Mouse (Mus musculus) monocyte, adult 5-6 weeks (primary cell): ENCODE data around the gene Mterf2. TPM values are rescaled to one million over a fixed set of nuclear protein-coding genes. Genes with fewer than 3 reads are reported as not detected.
A peak's percentile ranks its signal among the peaks of the same experiment; 100 is the strongest.

Source experiments
- ATAC-seq: fragments of 153-309, 156-312 bp; replicated peaks from 2 replicates; pipeline ENCODE4 v1.8.0; 2017; ENCODE audit warnings: mild to moderate bottlenecking; ENCODE audit not compliant: low TSS enrichment, insufficient number of reproducible peaks, severe bottlenecking, poor library complexity, low FRiP score
- total RNA-seq: library from RNA; stranded (forward); fragments of 200-1000, 200-491, 200-594 nt; gene quantifications from 3 replicates; pipeline ENCODE4 v1.2.3, GENCODE M21; 2017

Gene Mterf2
- 3.7 to 34.9 TPM (median 28.0 TPM) in 3 replicates for total RNA-seq

DNA sequence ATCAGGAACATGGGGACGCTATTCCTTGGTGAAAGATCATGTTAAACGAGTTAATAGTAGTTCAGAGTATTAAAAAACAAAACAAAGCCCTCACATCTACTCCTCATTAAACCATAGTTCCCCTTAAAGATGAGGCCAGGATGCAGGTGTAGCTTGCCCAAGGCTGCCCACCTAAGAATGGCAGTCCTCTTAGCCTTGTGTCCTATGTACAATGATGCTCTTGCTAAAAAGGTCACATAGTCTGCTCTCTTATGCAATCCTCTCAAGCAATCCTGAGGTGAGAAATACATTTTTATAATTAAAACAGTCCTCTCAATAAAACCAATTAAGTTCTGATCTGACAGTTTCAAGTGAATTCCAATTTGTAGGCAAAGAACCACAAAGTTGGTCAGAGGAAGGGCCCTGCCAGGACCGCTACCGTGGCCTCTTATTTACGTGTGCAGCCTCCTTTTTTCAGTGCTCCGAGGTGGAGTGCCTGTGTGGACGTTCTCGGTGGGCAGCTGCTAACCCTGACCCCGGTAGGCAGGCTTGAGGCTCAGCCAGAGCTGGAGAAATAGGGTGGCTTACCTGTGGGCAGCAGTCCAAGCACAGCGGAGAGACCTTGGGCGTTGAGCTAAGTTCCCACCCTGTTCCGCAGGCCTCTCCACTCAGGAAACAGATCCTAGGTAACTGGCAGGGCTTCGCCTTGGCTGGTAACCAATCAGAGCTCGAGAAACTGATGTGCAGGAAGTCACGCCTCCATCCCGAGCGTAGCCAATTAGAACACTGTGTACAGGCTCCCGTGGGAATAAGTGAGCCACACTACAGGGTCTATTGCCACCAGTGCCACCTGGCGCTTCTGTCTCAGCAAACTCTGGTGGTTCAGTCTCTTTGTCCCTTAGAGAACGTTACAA, at the start of gene Mterf2:
Mterf2 (minus strand) TSS at position 633 of the 893 bp plus-strand sequence.
- peak; percentile 90 for ATAC-seq

DNA sequence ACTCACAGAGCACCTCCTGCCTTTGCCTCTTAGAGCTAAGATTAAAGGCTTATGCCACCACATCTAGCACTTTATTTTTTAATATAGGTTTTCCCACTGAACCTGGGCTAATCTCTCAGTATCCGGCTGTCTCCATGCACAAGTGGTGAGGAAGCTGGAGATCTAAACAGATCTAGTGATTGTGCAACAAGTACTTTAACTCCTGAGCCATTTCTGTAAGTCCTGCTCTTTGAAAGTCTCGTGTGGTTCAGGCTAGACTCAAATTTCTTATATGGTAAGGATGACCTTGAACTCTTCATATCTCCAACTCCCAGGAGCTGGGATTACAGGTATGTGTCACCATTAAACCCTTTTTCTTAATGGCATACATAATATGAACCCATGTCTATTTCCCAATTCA, 48.8 kb upstream of the Mterf2 start:
- no peak for ATAC-seq

DNA sequence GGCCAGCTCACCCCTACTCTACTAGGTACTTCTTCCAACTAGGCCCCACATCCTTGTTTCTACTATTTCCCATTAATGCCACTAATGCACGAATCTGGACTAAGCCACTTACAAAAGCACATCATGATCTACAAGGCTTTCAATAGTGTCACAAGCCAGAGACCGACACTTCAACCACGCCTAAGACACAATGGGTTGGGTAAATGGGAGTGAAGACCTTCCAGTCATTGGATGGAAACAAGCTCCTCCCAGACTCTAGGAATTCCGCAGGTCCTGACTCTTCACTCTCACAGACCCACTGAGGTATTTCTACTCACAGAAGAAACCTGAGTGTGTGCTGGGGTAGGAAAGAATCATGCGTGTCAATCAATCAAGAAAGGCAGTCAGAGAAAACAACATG, 37.5 kb upstream of the Mterf2 start:
- no peak for ATAC-seq

DNA sequence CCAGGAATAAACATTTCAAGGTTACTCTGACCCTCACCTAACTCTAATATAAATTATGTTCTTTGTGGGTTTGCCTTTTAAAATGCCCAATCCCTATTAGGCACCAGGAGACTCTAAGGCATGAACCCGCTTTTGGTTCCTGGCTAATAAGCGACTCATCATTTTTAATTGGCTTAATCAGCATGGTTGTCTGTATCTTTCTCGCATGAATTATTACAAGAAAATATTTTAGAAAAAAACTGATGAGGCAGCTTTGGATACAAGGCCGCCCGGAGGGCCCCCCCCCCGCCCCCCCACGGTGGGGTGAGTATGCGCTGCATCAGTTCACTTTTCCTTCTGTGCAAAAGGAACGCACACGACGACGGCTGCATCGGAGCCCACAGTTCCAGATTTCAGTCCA, 37.0 kb upstream of the Mterf2 start:
- no peak for ATAC-seq

DNA sequence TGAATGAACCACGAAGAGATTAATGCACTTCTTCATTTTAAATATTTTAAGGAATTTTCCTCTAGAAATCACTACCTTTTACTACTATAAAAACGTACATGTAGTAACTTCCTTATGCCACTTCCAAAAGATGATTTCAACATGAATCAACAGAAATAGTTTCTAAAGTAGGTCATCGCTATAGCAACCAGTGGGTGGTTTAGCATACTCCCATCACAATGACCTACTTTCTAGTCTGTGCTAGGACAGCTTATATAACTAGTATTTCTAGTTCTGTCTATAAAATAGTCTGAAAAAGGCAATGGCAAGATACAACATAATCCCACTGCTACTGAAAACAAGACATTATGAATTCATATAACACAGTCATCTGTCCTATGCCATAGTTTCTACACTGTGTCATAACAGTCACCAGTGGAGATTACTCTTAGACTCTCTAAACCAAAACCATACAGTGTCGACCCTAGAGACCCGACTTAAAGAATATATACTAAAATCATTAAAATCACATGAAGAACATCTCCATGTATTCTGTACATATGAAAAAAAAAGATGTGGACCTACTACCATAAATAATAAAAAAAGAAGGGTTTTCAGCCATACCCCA, 34.0 kb upstream of the Mterf2 start:
- 0 out of 2 replicates have a peak, but pooled peaks have one; percentile 43 for ATAC-seq

DNA sequence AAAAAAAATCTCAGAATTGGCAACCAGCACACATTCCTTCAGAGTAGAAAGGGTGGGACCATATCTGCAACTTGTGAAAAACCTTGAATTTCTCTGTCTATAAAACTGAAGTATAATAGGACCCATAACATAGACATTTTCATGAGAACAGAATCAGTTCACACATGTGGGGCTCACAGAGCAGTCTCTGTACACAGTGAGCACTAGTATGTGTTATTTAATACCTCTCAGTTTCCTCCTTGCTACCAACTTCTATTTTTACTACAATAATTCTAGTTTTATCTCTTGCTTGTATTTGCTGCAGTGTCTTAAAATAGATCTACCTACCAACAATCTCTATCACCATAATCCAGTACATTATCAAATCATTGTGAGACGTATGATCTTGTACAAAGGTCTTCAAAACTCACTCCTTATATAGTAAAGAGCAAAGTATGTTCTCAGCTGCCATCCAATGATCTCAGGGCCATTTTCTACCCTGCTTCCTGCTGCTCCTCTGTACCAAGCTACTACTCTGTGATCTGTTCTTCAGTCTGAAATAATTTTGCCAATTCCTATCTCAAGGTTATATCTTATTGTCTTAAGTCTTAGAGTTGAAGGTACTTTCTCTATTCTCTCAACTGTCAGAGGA, 32.3 kb upstream of the Mterf2 start:
- no peak for ATAC-seq

DNA sequence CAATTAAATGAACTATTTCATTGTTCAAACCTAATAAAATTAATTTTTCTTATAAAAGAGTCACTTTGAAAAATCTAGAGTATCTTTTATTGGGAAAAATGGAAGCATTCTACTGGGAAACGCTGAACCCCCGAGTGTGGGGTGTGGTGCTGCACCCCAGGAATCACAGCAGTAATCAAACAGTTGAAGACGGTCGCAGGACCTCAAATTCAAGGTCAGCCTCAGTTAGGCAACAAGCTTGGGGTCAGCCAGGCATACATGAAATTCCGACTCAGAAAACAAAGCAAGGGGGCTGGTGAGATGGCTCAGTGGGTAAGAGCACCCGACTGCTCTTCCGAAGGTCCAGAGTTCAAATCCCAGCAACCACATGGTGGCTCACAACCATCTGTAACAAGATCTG, 29.6 kb upstream of the Mterf2 start:
- ATAC-seq = no peak

DNA sequence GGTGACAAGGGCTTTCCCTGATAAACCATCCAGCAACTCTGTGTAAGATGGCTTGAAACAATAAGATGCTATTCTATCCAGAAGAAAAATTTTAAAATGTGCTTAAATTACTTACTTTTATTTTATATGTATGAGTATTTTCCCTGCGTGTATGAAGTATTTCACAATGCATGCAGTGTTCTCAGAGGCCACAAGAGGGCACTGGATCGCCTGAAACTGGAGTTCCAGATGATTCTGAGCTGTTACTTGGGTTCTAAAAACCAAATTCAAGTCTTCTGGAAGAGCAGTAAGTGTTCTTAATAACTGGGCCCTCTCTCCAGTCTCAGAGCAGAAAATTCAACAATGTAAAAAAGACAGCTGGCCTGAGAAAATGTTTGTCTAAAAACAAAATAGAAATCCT, 26.4 kb upstream of the Mterf2 start:
- ATAC-seq = 0 out of 2 replicates have a peak, but pooled peaks have one; percentile 53

DNA sequence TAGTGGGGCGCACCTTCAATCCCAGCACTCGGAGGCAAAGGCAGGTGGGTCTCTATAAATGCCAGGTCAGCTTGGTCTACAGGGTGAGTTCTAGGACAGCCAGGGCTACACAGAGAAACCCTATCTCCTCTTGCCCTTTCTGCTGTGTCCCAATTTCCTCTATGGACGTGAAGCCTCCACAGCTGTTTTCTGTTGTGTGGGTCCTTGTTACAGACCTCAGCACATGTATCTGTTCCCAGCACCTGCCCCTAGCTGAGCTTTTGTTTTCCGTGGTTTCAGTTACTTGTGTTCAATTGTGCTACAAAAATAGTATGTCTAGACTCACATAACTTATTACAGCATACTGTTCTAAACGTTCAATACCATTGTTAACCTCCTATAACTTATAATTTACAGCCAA, 21.4 kb upstream of the Mterf2 start:
- no peak for ATAC-seq

DNA sequence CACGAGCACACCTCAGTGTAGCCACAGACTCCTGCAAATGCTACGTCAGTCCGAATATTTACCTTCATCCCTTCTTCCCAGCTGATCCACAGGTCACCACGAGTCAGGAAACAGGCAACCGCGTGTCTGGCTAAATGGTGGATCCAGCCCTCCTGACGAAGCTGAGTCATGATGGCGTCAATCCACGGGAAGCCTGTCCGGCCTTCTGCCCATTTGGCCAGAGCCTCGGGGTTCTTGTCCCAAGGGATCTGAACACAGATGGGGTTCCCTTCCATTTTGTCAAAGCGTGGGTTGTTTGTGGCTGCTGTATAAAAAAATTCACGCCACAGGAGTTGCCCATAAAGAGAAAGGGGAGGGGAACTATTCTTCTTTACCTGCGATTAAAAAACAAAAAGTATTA, 18.5 kb upstream of the Mterf2 start:
- ATAC-seq = no peak

DNA sequence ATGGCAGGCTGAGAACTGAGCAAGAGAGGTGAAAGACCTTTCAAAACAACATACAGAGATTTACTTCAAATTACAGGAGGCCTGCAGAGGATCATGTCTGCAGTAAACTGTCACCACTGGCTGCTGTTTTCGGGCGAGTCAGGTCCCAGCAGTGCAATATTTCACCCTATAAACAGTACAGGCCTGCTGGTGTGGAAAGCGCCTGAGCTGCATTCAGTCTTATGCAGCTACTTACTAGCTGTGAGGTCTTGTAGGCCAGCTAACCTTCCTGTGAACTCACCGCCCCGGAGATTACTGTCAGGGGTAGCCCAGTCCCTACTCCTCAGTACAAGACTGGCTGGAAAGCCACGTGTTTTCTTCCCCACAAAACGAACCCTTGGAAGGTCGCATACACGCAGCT, 13.6 kb upstream of the Mterf2 start:
- ATAC-seq = no peak

DNA sequence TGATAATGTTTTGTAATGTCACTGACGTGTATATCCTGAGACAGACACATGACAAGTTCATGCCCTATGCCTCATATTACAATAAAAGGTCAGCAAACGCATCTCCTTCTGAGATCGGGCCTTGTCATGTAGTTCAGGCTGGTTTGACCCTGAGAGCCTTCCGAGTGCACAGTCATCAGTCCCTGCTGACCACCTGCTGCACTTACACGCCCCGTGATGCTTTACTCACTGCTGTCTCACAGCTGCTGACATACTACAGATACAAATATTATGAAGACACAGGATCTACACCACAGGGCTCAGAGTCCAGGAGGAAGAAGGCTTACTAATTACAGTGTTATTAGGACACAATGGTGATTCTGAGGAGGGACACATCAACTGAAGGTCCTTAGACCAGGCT, 8.7 kb upstream of the Mterf2 start:
- ATAC-seq = no peak

DNA sequence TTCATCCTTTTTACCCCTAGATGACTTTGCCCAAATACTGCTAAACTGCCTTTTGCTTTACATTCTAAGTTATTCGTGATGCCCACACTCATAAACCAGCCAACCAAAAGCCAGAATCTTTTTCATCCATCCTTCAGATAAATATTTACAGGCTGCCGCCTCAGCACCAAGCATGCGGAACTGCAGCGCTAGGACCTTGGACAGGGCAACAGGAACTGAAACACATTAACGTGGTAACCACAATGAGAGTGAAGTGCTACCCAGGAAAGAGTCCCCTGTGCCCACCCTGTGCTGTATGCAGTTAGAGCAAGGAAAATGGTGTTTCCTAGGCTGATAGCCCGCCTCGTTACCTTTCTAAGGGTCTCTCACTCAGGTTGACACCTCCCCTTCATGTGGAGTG, 626 bp upstream of the Mterf2 start:
- ATAC-seq = peak; percentile 57; the same call in 1 of the 2 replicates

DNA sequence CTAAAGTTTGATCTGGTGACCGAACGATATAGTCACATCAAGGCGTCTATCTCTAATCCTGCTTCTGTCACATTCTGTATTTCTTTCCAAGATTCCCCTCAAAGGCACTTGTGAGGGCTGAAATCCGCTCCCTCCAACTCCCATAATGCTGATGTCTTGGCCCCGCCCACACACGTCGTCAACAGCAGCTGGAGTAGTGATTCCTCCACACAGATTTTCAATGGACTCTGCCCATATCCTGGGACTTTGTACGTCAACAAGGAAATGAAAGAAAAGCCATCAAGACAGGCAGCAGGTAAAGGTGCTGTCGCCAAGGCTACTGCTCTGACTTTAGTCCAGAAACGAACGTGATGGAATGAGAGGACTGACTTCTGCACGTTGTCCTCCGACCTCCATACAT, 2.6 kb downstream of the Mterf2 start:
- ATAC-seq = no peak

DNA sequence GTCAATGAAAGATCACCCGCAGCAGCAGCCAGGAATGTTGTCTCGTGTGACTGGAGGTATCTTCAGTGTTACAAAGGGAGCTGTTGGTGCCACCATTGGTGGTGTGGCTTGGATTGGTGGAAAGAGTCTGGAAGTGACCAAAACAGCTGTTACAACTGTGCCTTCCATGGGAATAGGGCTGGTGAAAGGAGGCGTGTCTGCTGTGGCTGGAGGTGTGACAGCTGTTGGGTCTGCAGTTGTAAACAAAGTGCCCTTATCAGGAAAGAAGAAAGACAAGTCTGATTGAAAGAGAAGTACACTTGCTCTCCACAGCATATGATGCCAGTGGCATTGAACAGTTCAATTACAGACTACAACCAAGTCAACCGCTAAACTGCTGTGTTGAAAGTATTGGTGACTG, 13.4 kb downstream of the Mterf2 start:
- no peak for ATAC-seq

DNA sequence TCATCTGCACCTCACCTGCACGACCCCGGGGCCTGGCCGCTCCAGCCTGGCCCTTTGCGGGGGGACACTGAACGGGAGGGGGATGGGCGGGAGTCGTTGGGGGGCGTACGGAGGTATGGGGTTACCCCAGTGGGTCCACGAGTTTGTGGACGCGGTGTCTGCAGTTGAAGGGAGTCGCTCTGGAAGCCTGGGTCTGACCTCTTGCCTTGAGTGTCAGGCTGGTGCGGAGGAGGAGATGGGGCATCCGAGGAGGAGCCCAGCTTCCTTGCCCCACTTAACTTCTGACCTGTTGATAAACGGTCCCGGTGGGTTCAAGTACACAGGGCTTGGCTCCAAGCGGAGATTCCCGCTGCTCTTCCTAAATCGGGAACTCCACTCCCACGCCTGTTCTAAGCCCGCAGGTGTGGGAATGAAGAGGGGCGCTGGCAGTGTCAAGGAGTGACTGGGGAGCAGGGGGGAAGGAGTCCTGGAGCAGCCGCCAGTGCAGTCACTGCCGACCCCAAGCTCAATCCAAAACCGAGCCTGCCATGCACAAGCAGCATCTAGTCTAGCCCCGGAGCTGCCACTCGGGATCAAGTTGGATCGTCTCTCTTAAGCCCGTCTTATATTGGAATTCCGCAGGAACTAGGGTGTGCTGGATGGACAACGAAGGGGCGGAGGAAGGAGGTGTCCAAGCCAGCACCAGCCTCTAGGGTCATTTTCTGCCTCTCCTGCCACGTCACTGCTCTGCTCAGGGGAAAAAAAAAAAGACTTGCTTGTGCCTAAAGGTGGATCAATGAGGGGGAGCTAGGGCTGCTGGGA, 24.5 kb downstream of the Mterf2 start:
- ATAC-seq = peak; percentile 33; the same call in 1 of the 2 replicates

DNA sequence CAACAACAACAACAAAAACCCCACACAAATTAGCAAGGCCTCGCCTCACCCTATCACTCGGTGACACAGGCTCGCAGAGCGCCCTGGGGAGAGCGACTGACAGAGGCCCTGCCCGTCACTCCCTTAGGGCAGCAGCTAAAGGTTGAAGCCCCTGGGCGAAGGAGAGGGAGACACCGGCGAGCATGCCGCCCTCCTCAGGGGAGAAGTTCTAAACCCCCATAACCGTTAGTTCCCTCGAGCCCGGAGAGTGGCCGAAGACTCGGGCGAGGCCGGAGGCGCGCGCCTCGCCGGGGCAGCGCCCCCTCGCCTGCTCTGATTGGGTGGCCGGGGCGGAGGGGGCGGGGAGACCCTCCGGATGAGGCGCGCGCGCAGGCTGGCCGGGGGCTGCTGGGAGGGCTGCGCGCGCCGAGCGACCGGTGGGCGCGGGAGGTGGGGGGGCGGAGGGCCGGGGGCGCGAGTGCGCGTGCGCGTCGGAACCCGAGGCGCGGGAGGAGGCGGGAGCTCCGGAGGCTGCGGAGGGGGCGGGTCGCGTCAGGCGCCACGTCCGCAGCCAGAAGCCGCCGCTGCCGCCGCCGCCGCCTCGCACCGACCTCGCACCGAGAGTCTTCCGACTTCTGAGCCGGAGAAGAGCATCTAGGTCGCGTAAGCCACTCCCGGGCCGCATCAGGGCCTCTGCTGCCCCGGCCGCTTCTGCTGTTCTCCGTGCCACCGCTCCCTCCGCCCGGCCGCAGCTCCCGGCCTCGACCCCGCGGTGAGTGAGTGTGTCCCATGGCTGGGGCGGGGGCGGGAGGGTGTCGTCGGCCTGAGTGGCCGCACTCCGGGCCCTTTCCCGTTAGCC, 25.4 kb downstream of the Mterf2 start, which contains the start of the genes Fhl4 and Tmem263:
Fhl4 (minus strand) TSS at position 249 of the 838 bp plus-strand sequence.
Tmem263 (plus strand) TSS at position 381 of the 838 bp plus-strand sequence.
- ATAC-seq = peak; percentile 22

DNA sequence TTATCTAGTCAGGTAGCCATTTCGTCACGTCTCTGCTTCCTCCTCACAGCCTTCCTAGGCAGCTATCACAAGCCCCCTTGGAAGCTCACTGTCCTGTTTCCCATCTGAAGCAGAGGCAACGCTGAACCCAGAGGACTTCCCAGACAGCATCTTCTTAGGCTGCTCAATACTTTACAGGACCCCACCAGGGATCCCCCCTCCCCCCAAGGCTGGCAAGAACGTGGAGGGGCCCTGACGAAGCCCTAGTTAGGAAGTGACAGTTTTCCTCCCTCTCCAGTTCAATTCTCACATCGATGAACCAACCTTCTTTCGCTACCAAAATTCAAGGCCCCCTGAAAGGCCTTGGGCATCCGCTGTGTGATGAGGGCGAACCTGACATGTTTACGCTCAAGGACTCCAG, 26.0 kb downstream of the Mterf2 start:
- no peak for ATAC-seq
